In genomic region chr3:133315011-133315410, GRCm38 (mm10) we compare ENCODE assay signal across 12 mouse cellular contexts. TPM values are rescaled to one million over a fixed set of nuclear protein-coding genes. Genes with fewer than 3 reads are reported as not detected.
DNase-seq lines count a peak whose midpoint lies in the region; ATAC-seq lines count a peak whose summit lies in the region.
"Had no signal": no experiment of that assay in that cellular context is flagged by ENCODE, and none has a peak within 500 bp of the region (broad histone marks: within the 10 kb centered on the region; RNA-seq: fewer than 3 reads in every experiment).

No protein-coding gene starts in this region.

- H3K4me2 ChIP-seq in heart, embryonic 12.5 days = no peak overlapping the region
- no peak overlapping the region for H3K4me2 ChIP-seq in limb, embryonic 11.5 days (ENCODE audit: low read depth, severe bottlenecking)
- H3K4me2 ChIP-seq: embryonic facial prominence, embryonic 13.5 days; embryonic facial prominence, embryonic 15.5 days had no signal

- no peaks in the 10 kb centered on the region for H3K9me3 ChIP-seq in heart, embryonic 12.5 days (replicated peaks)
- H3K9me3 ChIP-seq in limb, embryonic 11.5 days (ENCODE audit: control insufficient read depth, low read length) = no peaks in the 10 kb centered on the region
- no peaks in the 10 kb centered on the region for H3K9me3 ChIP-seq in limb, embryonic 10.5 days (replicated peaks)
- H3K9me3 ChIP-seq: embryonic facial prominence, embryonic 13.5 days; embryonic facial prominence, embryonic 15.5 days; forebrain, embryonic 10.5 days; G1E had no signal

- no peaks in the 10 kb centered on the region for H3K27me3 ChIP-seq in heart, embryonic 12.5 days (replicated peaks)
- H3K27me3 ChIP-seq in limb, embryonic 11.5 days (ENCODE audit: control insufficient read depth, insufficient read depth, low read length) = no peaks in the 10 kb centered on the region
- H3K27me3 ChIP-seq in limb, embryonic 10.5 days (ENCODE audit: low read depth, poor library complexity, severe bottlenecking) = no peaks in the 10 kb centered on the region
- H3K27me3 ChIP-seq: embryonic facial prominence, embryonic 13.5 days; embryonic facial prominence, embryonic 15.5 days had no signal

- peaks cover 4% of the 10 kb centered on the region; the same call in 1 of the 2 replicates for H3K4me1 ChIP-seq in heart, embryonic 12.5 days (replicated peaks)
- no peaks in the 10 kb centered on the region for H3K4me1 ChIP-seq in limb, embryonic 11.5 days (ENCODE audit: control insufficient read depth, insufficient read depth, low read length)
- peaks cover 8% of the 10 kb centered on the region; the same call in 1 of the 2 replicates for H3K4me1 ChIP-seq in limb, embryonic 10.5 days
- H3K4me1 ChIP-seq: embryonic facial prominence, embryonic 13.5 days had no signal

- H3K36me3 ChIP-seq in heart, embryonic 12.5 days = peaks cover 2% of the 10 kb centered on the region; the same call in 1 of the 2 replicates
- H3K36me3 ChIP-seq in limb, embryonic 11.5 days (ENCODE audit: control insufficient read depth, insufficient read depth, low read length) = no peaks in the 10 kb centered on the region
- 0 out of 2 replicates have a peak, but pooled peaks cover 6% of the 10 kb centered on the region for H3K36me3 ChIP-seq in limb, embryonic 10.5 days
- H3K36me3 ChIP-seq: embryonic facial prominence, embryonic 13.5 days; embryonic facial prominence, embryonic 15.5 days had no signal

- H3K9ac ChIP-seq in heart, embryonic 12.5 days = no peak overlapping the region
- H3K9ac ChIP-seq in limb, embryonic 11.5 days (ENCODE audit: low read length) = no peak overlapping the region
- H3K9ac ChIP-seq: embryonic facial prominence, embryonic 13.5 days; embryonic facial prominence, embryonic 15.5 days had no signal

- no peak for ATAC-seq in heart, embryonic 12.5 days (ENCODE audit: insufficient number of reproducible peaks, low FRiP score)
- no peak for ATAC-seq in limb, embryonic 11.5 days (ENCODE audit: insufficient number of reproducible peaks, low FRiP score, low TSS enrichment, low read depth)
- ATAC-seq: forebrain, embryonic 14.5 days; forebrain, embryonic 16.5 days had no signal

- peak; percentile 61 for DNase-seq in heart, adult 11 months
- peak; percentile 17 for DNase-seq in limb, embryonic 11.5 days (ENCODE audit: low spot score)
- DNase-seq in limb, embryonic 10.5 days (ENCODE audit: low spot score) = no peak
- DNase-seq in Muller cell, postnatal 12 days (ENCODE audit: inconsistent ontology term) = no peak

- H3K27ac ChIP-seq in heart, embryonic 12.5 days (ENCODE audit: poor library complexity, severe bottlenecking) = no peak overlapping the region
- H3K27ac ChIP-seq in limb, embryonic 11.5 days (replicated peaks; ENCODE audit: low read depth, low read length) = no peak overlapping the region
- no peak overlapping the region for H3K27ac ChIP-seq in limb, embryonic 10.5 days
- H3K27ac ChIP-seq: embryonic facial prominence, embryonic 13.5 days; embryonic facial prominence, embryonic 15.5 days; forebrain, embryonic 10.5 days had no signal

- 94% methylated on average over 14 of the region's 14 CpGs for WGBS in heart, embryonic 12.5 days
- WGBS in limb, embryonic 11.5 days = 96% methylated on average over 14 of the region's 14 CpGs
- 96% methylated on average over 14 of the region's 14 CpGs for WGBS in limb, embryonic 10.5 days

- no peak overlapping the region for H3K4me3 ChIP-seq in heart, embryonic 12.5 days
- H3K4me3 ChIP-seq in limb, embryonic 11.5 days (ENCODE audit: low read depth, low read length) = no peak overlapping the region
- no peak overlapping the region for H3K4me3 ChIP-seq in limb, embryonic 10.5 days
- H3K4me3 ChIP-seq: embryonic facial prominence, embryonic 13.5 days; embryonic facial prominence, embryonic 15.5 days; erythroblast, embryonic 14.5 days; forebrain, embryonic 10.5 days had no signal

RNA-seq across cellular contexts. Expression of gene Ppa2, which starts 5.1 kb away (rescaled TPM):
- 112 and 115 TPM in 2 replicates for polyA plus RNA-seq in heart, embryonic 12.5 days (2016; fragmentation: Nextera tagmentation; extraction: Ambion mirVana)
- 78.4 and 85.8 TPM in 2 replicates for polyA plus RNA-seq in limb, embryonic 11.5 days (2014; fragmentation: Nextera tagmentation; extraction: Ambion mirVana)
- 81.7 and 95.4 TPM in 2 replicates for polyA plus RNA-seq in limb, embryonic 10.5 days (2016; fragmentation: Nextera tagmentation; extraction: Ambion mirVana)

Comparison
In these comparisons a context has a peak if more than half of its experiments do, and no peak if none do; other contexts are left out.
1. DNase-seq: peak in heart, adult 11 months (single experiment) and limb, embryonic 11.5 days (single experiment); none in limb, embryonic 10.5 days (single experiment) and Muller cell, postnatal 12 days (single experiment).